Mouse (Mus musculus) C2C12 (cell line): Measurements from ENCODE around the gene Cnot6.

Experiments
- CTCF ChIP-seq: IDR thresholded peaks from one replicate; pipeline ENCODE4 v1.5.1; 2011; ENCODE audit not compliant: control insufficient read depth, insufficient read depth, insufficient read length
- MYOD1 ChIP-seq: IDR thresholded peaks from one replicate; pipeline ENCODE4 v1.6.1; 2011; ENCODE audit warnings: low read depth; ENCODE audit not compliant: control insufficient read depth, insufficient read length
- USF1 ChIP-seq: IDR thresholded peaks from one replicate; pipeline ENCODE4 v1.6.1; 2011; ENCODE audit warnings: low read depth, mild to moderate bottlenecking, control low read depth, moderate library complexity

DNA sequence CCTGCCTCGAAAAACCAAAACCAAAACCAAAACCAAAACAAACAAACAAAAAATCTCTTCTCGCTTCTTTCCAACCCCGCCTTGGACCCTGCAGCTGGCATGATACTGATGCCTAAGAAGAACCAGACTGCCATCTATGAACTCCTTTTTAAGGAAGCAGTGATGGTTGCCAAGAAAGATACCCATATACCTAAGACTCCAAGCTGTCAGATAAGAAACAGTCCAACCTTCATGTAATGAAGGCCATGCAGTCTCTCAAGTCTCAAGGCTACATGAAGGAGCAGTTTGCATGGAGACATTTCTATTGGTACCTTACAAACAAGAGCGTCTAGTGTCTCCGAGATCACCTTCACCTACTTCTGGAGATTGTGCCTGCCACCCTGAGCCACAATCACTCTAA, 14.7 kb downstream of the Cnot6 start:
- TF ChIP-seq MYOD1 (no peak), CTCF (no peak), USF1 (no peak)
